Mouse (Mus musculus): ENCODE data around the gene Dnaic1.

Dnaic1 gene

DNA sequence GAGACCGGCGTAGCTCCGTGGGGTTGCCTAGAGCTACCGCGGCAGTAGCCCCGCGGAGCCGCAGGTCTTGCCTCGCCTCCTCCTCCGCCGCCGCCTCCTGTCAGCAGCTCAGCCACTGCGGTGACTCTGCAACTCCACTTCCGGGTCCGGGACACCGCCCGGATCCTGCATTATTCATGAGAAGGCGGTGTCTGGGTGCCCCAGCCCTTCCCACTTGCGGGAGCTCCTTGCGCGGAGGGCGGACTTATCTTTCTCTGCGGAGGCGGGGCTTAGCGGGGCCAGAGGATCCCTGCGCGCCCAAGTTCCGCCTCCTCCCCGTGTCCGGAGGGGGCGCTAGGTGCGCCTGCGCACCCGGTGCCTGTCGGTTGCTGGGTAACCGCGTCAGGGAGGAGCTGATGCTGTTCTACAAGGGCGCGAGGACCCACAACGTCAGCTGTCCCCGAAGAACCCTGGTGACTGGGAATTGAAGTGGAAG lies at the start of gene Dnaic1, which contains the start of gene Fam219a:
TSS of gene Dnaic1 (plus strand) at position 365 of the 475 bp plus-strand sequence.
TSS of gene Fam219a (minus strand) at position 128 of the 475 bp plus-strand sequence.
- DNase-seq (ENCODE audit: low spot score in 2 of 2): peak; percentile 99

DNA sequence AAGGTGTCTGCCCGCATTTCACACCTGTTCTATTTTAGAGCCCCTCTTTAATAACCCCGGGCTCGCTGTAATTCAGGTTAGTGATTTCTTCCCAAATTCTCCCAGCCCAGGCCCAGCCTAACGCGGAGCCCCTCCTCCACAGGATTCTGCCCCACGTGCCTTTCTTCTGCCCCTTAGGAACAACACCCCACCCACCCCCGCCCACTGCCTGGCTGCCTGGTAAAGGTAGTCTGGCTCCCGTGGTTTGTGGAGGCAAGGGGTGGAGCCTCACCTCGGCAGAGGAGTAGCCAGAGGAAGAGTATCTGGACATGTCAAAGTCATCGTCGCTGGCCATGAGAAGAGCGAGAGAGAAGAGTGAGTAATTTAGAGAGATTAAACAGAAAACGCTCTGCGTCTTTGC lies 48.9 kb upstream of the Dnaic1 start:
- no peak for DNase-seq (ENCODE audit: low spot score in 2 of 2)

DNA sequence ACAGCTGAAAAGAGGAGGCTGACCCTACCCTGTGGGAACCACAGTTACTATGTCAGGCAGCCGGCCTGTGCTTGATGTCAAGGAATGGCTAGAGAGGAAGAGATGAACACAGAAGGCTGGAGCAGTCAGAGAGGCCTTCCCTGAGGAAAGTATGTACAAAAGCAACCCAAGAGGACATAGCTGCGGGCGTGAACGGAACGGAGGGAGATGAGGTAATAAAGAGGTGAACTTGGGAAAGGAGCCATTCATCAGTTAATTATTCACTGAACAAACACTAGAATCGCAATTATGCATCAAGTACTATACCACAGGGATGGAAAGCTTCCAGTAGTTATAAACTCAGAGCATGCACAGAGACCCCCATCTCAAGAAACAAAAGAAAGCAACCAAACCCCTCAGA lies 47.4 kb upstream of the Dnaic1 start:
- DNase-seq (ENCODE audit: low spot score in 2 of 2): no peak

- DNase-seq (ENCODE audit: low spot score in 2 of 2): no peak
Measured at GRCm38 (mm10) chr4:41522788-41523187, 46.8 kb upstream of the Dnaic1 start.

GRCm38 (mm10) chr4:41523839-41524238 lies 45.7 kb upstream of the Dnaic1 start:
- no peak for DNase-seq (ENCODE audit: low spot score in 2 of 2)

DNA sequence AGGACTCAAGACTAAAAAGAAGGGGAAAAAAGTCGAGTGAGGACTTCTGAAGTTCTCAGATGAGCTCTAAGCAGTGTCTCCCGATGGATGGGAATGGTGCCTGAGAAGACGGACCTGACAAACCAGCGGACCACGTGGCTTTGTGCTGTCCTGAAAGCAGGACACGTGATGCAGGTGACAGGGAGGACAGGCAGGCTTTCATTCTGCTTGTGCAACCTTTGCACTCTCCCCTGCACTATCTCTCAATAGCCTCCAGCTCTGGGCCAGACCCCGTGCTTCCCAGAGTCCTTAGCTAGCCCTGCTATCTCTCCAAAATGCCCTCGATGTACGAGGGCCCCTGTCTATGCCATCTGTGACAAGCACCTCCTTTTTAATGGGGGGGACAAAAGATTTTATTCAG lies 44.7 kb upstream of the Dnaic1 start:
- no peak for DNase-seq (ENCODE audit: low spot score in 2 of 2)

- no peak for DNase-seq (ENCODE audit: low spot score in 2 of 2)
Measured at GRCm38 (mm10) chr4:41526553-41526952, 43.0 kb upstream of the Dnaic1 start.

DNA sequence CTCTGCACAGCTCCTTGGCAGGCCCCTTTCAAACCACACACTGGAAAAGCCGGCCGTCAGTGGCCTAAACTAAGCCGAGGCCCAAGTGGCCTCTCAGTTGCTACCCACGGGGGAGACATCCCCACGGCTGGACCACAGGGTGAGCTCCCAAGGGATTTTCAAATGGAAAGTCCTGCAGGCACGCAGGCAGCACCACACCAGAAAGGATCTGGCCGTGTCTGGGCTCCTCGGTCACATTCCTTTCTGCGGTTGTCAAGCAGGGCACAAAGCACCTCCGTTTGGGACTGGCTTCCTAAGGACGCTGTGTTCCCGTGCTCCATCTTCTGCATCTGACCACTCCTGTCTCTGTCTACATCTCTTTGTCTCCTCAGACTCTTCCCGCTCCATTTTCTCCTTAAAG lies 42.5 kb upstream of the Dnaic1 start:
- no peak for DNase-seq (ENCODE audit: low spot score in 2 of 2)

DNA sequence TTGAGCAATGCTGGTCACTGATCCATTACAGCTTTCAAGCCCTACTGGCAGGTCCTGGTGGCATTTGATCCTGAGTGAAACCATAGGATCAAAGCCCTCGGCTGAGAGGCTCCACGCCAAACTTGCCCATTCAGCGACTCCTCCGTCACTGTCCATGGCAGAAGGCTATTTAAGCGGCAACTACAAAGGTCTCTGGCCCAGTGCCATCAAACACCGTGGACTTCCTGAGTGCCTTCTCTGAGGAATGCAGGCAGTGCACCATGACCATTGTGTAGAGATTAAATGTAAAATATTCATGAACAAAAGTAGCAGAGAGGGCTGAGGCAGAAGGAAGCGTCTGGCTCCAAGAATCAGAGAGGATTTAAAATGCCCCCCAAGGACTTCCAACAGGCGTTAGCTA lies 41.6 kb upstream of the Dnaic1 start:
- no peak for DNase-seq (ENCODE audit: low spot score in 2 of 2)

DNA sequence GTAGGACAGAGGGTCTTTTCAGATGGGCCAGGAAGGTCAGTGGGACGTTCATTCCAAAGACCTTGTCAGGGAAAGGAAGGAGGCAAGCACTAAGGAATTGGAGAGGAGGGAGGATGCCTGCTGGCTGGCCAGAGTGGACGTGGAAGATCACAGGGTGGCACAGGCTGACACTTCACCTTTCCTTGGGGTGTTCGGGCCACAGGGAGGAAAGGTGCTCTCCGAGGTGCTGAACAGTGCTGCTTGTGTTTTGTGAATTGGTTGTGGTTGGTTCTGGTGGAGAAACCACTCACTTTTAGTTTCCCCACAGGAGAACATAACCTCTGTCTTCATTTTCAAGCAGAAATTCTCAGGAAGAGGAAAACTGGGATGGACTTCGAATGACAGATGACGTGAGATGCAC lies 37.2 kb upstream of the Dnaic1 start:
- DNase-seq (ENCODE audit: low spot score in 2 of 2): no peak

DNA sequence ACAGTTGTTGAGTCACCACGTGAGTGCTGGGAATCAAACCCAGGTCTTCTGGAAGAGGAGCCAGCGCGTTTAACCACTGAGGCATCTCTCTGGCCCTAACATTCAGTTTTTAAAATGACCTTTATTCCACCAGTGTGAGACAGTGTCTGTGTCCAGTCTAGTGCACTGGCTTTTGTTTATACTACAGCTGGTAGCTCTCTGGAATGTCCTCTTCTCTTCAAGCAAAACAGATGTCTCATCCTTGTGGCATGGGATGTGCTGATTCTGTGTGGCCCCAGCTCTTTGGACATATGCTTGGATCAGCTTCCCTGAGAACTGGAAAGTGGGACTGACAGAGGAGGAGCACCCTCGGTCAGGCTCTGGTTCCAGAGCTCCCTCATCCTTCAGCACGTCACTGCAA lies 34.7 kb upstream of the Dnaic1 start:
- no peak for DNase-seq (ENCODE audit: low spot score in 2 of 2)

GRCm38 (mm10) chr4:41542136-41542535 lies 27.4 kb upstream of the Dnaic1 start:
- no peak for DNase-seq (ENCODE audit: low spot score in 2 of 2)

- DNase-seq (ENCODE audit: low spot score in 2 of 2): no peak
Measured at GRCm38 (mm10) chr4:41545985-41546384, 23.6 kb upstream of the Dnaic1 start.

DNA sequence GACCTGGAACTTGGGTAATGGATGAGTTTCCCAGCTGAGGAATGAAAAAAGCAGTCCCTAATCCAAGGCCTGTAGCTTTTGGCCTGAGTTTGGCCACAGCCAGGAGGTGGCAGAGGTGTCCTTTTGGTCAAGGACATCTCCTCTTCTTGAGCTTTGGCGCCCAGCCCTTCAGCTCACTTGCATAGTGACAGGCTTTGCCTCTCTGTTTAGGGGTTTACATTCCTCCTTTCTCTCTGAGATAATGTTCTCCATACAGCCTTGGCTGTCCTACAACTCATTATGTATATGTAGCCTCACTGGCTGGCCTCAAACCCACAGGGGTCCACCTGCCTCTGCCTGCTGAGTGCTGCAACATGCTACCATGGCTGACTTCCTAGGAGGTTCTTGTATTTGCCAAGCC lies 22.5 kb upstream of the Dnaic1 start:
- DNase-seq (ENCODE audit: low spot score in 2 of 2): no peak

- peak; percentile 49 to 68 for DNase-seq (ENCODE audit: low spot score in 2 of 2)
Measured at GRCm38 (mm10) chr4:41552529-41552928, 17.0 kb upstream of the Dnaic1 start.

- DNase-seq (ENCODE audit: low spot score in 2 of 2): no peak
Measured at GRCm38 (mm10) chr4:41553116-41553515, 16.5 kb upstream of the Dnaic1 start.

DNA sequence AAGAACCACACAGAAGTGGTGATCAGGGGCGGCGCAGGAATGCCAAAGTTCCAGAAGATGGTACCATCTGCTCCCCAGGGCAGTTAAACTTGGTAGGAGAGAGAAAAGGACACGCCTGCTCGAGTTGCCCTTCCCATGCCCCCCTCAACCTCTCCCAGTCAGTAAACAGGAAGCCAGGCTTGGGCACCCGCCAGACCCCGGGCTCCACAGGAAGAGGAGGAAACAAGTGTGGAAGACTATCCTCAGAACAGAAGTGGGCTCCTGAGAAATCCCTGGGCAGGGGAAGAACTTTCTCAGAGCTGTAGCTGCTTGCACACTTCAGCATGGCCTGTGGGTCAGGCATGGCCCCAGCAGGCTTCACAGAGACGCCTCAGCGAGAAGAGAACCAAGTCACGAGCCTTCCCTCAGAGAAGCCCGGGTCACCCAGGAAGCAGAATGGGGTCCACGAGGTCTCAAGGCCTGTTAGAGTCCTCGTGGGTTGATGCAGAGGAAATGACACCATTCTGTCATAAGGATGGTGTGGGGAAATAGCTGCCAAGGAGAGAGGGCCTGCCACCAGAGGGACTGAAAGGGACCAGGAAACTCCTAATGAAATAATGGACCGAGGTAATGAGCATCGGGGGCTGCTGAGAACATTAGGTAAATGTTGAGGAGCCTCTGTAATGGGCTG lies 14.4 kb upstream of the Dnaic1 start:
- no peak for DNase-seq (ENCODE audit: low spot score in 2 of 2)

GRCm38 (mm10) chr4:41556311-41556953 lies 13.1 kb upstream of the Dnaic1 start:
- no peak for DNase-seq (ENCODE audit: low spot score in 2 of 2)

DNA sequence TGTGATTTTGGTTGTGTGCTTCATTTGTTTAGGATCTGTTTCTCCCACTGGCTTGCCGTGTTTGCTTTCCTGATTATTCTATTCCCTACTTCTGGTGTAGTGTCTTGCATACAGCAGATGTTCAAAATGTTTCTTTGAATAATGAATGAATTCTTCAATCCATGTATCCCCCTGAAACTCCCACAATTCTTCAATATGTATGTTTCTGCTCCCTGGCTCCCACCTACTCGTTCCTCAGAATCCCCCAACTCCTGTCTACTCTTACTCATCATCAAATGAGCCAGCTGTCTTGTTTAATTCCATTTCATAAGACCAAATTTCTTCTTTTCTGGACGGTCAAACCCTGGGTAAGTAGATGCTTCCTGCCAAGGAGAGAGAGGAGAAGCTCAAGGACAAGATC lies 12.5 kb upstream of the Dnaic1 start:
- DNase-seq (ENCODE audit: low spot score in 2 of 2): no peak

DNA sequence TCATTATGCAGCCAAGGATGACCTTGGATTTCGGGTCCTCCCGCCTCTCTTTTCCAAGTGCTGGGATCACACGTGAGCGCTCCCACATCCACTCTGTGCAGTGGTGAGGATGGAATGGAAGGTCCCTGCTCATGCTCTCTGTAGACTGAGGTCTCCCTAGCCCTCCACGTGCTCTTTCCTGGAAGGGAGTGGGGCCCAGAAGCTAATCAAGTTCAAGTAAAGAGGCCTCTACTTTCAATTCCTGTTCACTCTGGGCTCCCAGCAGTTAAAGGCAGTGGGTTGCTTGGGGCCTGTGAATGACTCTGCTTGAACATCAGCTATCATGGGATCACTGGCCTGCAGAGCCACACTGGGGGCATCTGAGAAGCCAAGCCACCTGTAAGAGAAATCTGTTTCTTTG lies 6.3 kb upstream of the Dnaic1 start:
- DNase-seq (ENCODE audit: low spot score in 2 of 2): no peak

DNA sequence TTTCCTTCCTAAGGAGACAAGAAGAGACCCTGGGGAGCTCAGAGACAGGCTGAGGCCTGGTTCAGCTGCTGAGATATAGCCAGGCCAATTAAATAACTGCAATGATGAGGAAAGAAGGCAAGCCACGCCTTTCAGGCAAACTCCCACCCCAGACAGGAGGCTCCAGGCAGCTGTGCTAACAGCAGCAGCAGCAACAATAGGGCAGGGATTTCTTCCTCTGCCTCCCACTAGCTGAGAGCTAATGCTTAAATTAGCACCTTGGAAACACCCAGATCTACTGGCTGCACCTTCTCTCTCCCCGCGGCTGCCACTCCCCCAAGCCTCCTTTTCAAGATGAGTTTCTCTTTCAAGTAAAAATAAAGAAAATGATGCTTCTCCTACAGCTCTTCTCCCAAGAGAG lies 3.5 kb upstream of the Dnaic1 start:
- DNase-seq (ENCODE audit: low spot score in 2 of 2): no peak

DNA sequence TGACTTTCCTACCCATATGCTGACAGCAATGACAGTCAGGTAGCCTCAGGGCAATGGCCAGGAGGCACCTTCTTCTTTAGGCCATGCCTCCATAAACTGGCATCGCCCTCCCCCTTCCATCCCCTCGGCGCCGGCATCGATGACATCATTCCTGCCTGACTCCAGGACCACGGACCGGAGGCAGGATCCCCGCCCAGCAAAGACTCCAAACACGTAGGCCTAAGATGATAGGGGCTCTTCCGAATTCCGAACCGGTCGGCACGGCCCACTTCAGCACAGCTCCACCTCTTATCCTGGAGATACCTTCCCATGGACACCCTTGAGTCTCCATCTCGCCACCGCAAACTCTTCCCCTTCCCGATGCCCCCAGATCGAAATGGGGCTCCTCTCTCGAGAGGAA lies 1.3 kb upstream of the Dnaic1 start:
- peak; percentile 59 to 65 for DNase-seq (ENCODE audit: low spot score in 2 of 2)

GRCm38 (mm10) chr4:41568682-41569410 lies 729 bp upstream of the Dnaic1 start:
- peak; percentile 68 to 69 for DNase-seq (ENCODE audit: low spot score in 2 of 2)

All from frontal cortex, postnatal 10 days (tissue).